Mouse (Mus musculus) ES-E14 (cell line): Measurements from ENCODE around the gene Rpap1.

Source experiments
- CHD2 ChIP-seq: IDR thresholded peaks from 2 replicates; pipeline ENCODE4 v1.6.1; 2014; ENCODE audit warnings: mild to moderate bottlenecking, low read depth, low read length, inconsistent platforms
- MAFK ChIP-seq: IDR thresholded peaks from 2 replicates; pipeline ENCODE4 v1.6.1; 2014; ENCODE audit warnings: mild to moderate bottlenecking, low read depth, low read length, inconsistent platforms; ENCODE audit not compliant: insufficient read depth
- ZNF384 ChIP-seq: IDR thresholded peaks from 2 replicates; pipeline ENCODE4 v1.6.1; 2012; ENCODE audit warnings: low read depth, low read length, inconsistent platforms

- TF ChIP-seq MAFK = no peak
- no peak for TF ChIP-seq ZNF384
- TF ChIP-seq CHD2 = no peak
Observed at GRCm38 (mm10) chr2:119808881-119809280, 21.5 kb upstream of the Rpap1 start.
